Mouse (Mus musculus) Muller cell, postnatal 12 days (primary cell): ENCODE data around the gene Vmn1r16.
"Not testable (repeated sequence)": the region's sequence is repeated elsewhere in the genome, so short reads cannot be mapped to it uniquely, and the experiment has no call there.

Experiments used
- DNase-seq: peaks from one replicate; pipeline ENCODE4 v3.0.0-alpha.2; 2015; ENCODE audit errors: inconsistent ontology term

Gene Vmn1r16

GRCm38 (mm10) chr6:57329394-57329793 lies at the start of gene Vmn1r16:
Vmn1r16 (minus strand) TSS chr6:57329494.
- no peak for DNase-seq

GRCm38 (mm10) chr6:57367496-57367895 lies 38.2 kb upstream of the Vmn1r16 start:
- no peak for DNase-seq

- not testable (repeated sequence) for DNase-seq
Measured at GRCm38 (mm10) chr6:57365866-57366265, 36.6 kb upstream of the Vmn1r16 start.

- DNase-seq, result no peak
Measured at GRCm38 (mm10) chr6:57363627-57364026, 34.3 kb upstream of the Vmn1r16 start, which contains the start of gene Vmn1r17. Vmn1r17 (minus strand) TSS chr6:57363727.

- DNase-seq, result no peak
Measured at GRCm38 (mm10) chr6:57356864-57357263, 27.6 kb upstream of the Vmn1r16 start.

- no peak for DNase-seq
Measured at GRCm38 (mm10) chr6:57326176-57326575, 3.1 kb downstream of the Vmn1r16 start.

- DNase-seq, result no peak
Measured at GRCm38 (mm10) chr6:57278952-57279351, 50.3 kb downstream of the Vmn1r16 start.

GRCm38 (mm10) chr6:57272517-57272916 lies 56.8 kb downstream of the Vmn1r16 start:
- DNase-seq, result no peak

- DNase-seq, result no peak
Measured at GRCm38 (mm10) chr6:57271881-57272280, 57.4 kb downstream of the Vmn1r16 start.
